Mouse (Mus musculus) C2C12 (cell line): Measurements from ENCODE around the gene Ifna4.

Experiments
- CTCF ChIP-seq: IDR thresholded peaks from one replicate; pipeline ENCODE4 v1.5.1; 2011; ENCODE audit not compliant: control insufficient read depth, insufficient read depth, insufficient read length
- FOSL1 ChIP-seq: IDR thresholded peaks from one replicate; pipeline ENCODE4 v1.8.0; 2011; ENCODE audit warnings: mild to moderate bottlenecking, low read length; ENCODE audit not compliant: poor library complexity, insufficient read depth, severe bottlenecking
- MAX ChIP-seq: IDR thresholded peaks from one replicate; pipeline ENCODE4 v1.6.1; 2011; ENCODE audit warnings: mild to moderate bottlenecking, control low read depth
- MYOG ChIP-seq: IDR thresholded peaks from one replicate; pipeline ENCODE4 v1.6.1; 2011; ENCODE audit not compliant: control insufficient read depth, insufficient read length; ENCODE audit errors: extremely low read depth
- USF1 ChIP-seq: IDR thresholded peaks from one replicate; pipeline ENCODE4 v1.6.1; 2011; ENCODE audit warnings: low read depth, mild to moderate bottlenecking, control low read depth, moderate library complexity

- no peak for TF ChIP-seq MYOG
- no peak for TF ChIP-seq CTCF
- TF ChIP-seq USF1 = no peak
- no peak for TF ChIP-seq MAX
- TF ChIP-seq FOSL1 = no peak
Measured at GRCm38 (mm10) chr4:88822995-88823394, 18.7 kb upstream of the Ifna4 start.
